Mouse (Mus musculus): Measurements from ENCODE around the gene Stard5.

DNA sequence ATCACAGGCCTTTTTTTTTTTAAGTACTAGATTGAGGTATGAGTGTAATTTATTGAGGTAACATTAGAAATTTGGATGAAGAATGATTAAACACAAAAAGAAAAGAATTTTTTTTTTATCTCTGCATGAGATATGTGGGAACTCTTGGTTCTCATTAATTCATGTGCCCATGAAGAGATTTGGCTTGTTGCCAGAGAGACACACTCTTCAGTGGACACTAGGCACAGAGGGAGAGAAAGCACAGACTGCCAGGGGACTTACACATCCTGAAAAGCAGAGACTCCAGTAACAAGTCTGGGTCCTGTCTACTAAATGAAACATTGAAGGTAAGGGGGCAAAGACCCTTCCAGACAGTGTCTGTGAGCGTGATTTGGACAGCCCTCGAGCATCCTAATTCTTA is 4.0 kb downstream of the Stard5 start:
- TF ChIP-seq CTCF (IDR thresholded peaks at IDR 0.05; ENCODE audit: low read depth, low read length) (no peak), TAL1 (conservative IDR thresholded peaks at IDR 0.05; ENCODE audit: low read depth, low read length) (no peak), GATA1 (IDR thresholded peaks at IDR 0.05; ENCODE audit: borderline replicate concordance, low read length) (no peak)
